Mouse (Mus musculus): ENCODE results near the gene Zcchc13. TPM values are rescaled to one million over a fixed set of nuclear protein-coding genes. Genes with fewer than 3 reads are reported as not detected.
A peak's percentile ranks its signal among the peaks of the same experiment; 100 is the strongest.

The Zcchc13 gene
- total RNA-seq, 1 experiment, result not detected

DNA sequence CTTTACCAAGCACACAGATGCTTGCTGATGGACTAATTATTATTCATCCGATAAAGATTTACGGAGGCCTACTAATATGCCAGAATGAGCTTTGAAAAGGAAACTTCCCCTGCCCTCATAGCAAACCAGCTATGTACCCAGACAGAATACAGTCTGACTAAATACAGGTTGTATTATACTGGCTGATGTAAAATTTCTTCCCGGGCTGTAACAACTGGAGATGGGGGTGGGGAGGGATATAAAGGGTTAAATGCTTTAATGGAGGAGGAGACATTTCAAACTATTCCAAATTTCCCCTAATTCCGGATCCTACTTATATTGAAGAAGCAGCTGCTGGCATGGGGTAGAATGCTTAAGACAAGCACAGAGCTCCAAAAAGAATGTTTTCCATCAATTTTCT is 14.9 kb upstream of the Zcchc13 start:
- no peak overlapping the region; the same call in 1 of the 2 replicates for H3K9ac ChIP-seq (ENCODE audit: insufficient read depth, low read depth, low read length, poor library complexity, severe bottlenecking)
- H3K27ac ChIP-seq (ENCODE audit: insufficient read depth, low read depth, low read length, poor library complexity, severe bottlenecking), result no peak overlapping the region
- TF ChIP-seq ZNF384 (IDR thresholded peaks at IDR 0.05; ENCODE audit: low read depth, low read length) (no peak), CHD2 (IDR thresholded peaks at IDR 0.05; ENCODE audit: low read depth, low read length) (no peak), ZC3H11A (IDR thresholded peaks at IDR 0.05; ENCODE audit: borderline replicate concordance, low read depth, low read length) (no peak), MAFK (IDR thresholded peaks at IDR 0.05; ENCODE audit: insufficient read depth, low read depth, low read length) (no peak), HCFC1 (IDR thresholded peaks at IDR 0.05; ENCODE audit: borderline replicate concordance, insufficient read depth, low read length) (no peak)
- in situ Hi-C loops (cut with MboI; ENCODE audit: low sequenced_read_pairs in 2 of 2, unreplicated experiment in 2 of 2), result no loop called here
- H3K36me3 ChIP-seq (ENCODE audit: control insufficient read depth, insufficient read depth, low read length, poor library complexity, severe bottlenecking), result peaks cover 7% of the 10 kb centered on the region
- no peak for DNase-seq (ENCODE audit: low read depth, low spot score)
- H3K4me3 ChIP-seq (ENCODE audit: insufficient read depth in 1 of 2, low read depth in 1 of 2, low read length in 2 of 2, poor library complexity in 1 of 2, severe bottlenecking in 1 of 2), result peak overlapping the region; percentile 6 to 64
- no peaks in the 10 kb centered on the region for H3K9me3 ChIP-seq (ENCODE audit: control insufficient read depth, insufficient read depth, low read depth, low read length)
- peaks cover 0 to 3% of the 10 kb centered on the region in 2 experiments; a peak in 1 of 4 replicates for H3K4me1 ChIP-seq (ENCODE audit: control insufficient read depth in 2 of 2, insufficient read depth in 2 of 2, low read length in 2 of 2, poor library complexity in 1 of 2)

- H3K4me3 ChIP-seq (ENCODE audit: insufficient read depth in 1 of 2, low read depth in 1 of 2, low read length in 2 of 2, poor library complexity in 1 of 2, severe bottlenecking in 1 of 2), result peak overlapping the region; percentile 64 to 94
- TF ChIP-seq ZNF384 (IDR thresholded peaks at IDR 0.05; ENCODE audit: low read depth, low read length) (no peak), HCFC1 (IDR thresholded peaks at IDR 0.05; ENCODE audit: borderline replicate concordance, insufficient read depth, low read length) (no peak), CHD2 (IDR thresholded peaks at IDR 0.05; ENCODE audit: low read depth, low read length) (no peak), ZC3H11A (IDR thresholded peaks at IDR 0.05; ENCODE audit: borderline replicate concordance, low read depth, low read length) (no peak), MAFK (IDR thresholded peaks at IDR 0.05; ENCODE audit: insufficient read depth, low read depth, low read length) (no peak)
- no peaks in the 10 kb centered on the region for H3K9me3 ChIP-seq (ENCODE audit: control insufficient read depth, insufficient read depth, low read depth, low read length)
- no peak for DNase-seq (ENCODE audit: low read depth, low spot score)
- peak overlapping the region; percentile 63 for H3K9ac ChIP-seq (ENCODE audit: insufficient read depth, low read depth, low read length, poor library complexity, severe bottlenecking)
- in situ Hi-C loops (cut with MboI; ENCODE audit: low sequenced_read_pairs in 2 of 2, unreplicated experiment in 2 of 2), result no loop called here
- H3K36me3 ChIP-seq (ENCODE audit: control insufficient read depth, insufficient read depth, low read length, poor library complexity, severe bottlenecking), result peaks cover 7% of the 10 kb centered on the region
- no peak overlapping the region; the same call in 1 of the 2 replicates for H3K27ac ChIP-seq (ENCODE audit: insufficient read depth, low read depth, low read length, poor library complexity, severe bottlenecking)
- peaks cover 0 to 3% of the 10 kb centered on the region in 2 experiments; a peak in 1 of 4 replicates for H3K4me1 ChIP-seq (ENCODE audit: control insufficient read depth in 2 of 2, insufficient read depth in 2 of 2, low read length in 2 of 2, poor library complexity in 1 of 2)
Measured at GRCm38 (mm10) chrX:103616162-103616535, 14.2 kb upstream of the Zcchc13 start.

DNA sequence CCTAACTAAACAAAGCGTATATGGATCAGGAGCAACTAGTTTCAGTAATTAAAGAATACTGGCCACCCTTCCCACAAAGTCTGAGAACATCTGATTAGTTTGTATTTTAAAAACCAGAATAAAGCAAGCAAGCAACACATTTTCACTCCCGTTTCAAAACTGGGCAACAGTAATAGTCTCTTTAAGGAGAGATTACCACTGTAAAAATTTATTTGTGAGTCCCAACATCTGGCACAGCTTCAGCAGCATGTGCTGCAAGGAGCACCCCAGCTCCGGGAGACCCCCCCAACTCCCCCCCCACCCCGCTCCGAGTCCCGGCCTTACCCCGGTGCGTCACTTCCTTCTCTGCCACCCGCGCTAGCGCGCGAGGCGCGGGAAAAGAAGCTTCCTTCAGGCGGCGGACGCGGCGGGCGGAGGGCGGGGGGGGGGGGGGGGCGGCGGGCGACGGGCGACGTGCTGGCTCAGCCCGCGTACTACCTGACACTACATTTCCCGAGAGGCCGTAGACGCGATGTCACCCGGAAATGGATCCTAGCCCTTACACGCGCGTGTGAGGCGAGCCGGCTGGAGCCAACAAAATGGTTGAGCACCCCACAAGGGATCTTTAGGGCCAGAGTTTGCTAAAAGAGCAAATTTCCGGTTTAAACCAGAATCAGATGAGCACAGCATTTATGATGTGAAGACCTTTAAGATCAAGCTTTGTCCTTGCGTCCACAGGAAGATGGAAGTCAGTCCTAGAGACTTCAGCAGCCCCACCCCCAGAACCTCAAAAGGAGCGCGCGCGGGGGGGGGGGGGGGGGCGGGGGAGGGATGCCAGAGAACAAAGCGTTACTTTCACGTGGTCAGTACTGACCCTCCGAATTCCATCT is 13.6 kb upstream of the Zcchc13 start:
- Histone ChIP-seq H3K9ac (ENCODE audit: insufficient read depth, low read depth, low read length, poor library complexity, severe bottlenecking) (peak overlapping the region; percentile 63; the same call in 1 of the 2 replicates), H3K4me1 (ENCODE audit: control insufficient read depth in 2 of 2, insufficient read depth in 2 of 2, low read length in 2 of 2, poor library complexity in 1 of 2) (peaks cover 0 to 3% of the 10 kb centered on the region in 2 experiments; a peak in 1 of 4 replicates), H3K27ac (ENCODE audit: insufficient read depth, low read depth, low read length, poor library complexity, severe bottlenecking) (peak overlapping the region; percentile 82), H3K9me3 (ENCODE audit: control insufficient read depth, insufficient read depth, low read depth, low read length) (no peaks in the 10 kb centered on the region), H3K36me3 (ENCODE audit: control insufficient read depth, insufficient read depth, low read length, poor library complexity, severe bottlenecking) (peaks cover 7% of the 10 kb centered on the region), H3K4me3 (ENCODE audit: insufficient read depth in 1 of 2, low read depth in 1 of 2, low read length in 2 of 2, poor library complexity in 1 of 2, severe bottlenecking in 1 of 2) (peak overlapping the region; percentile 64 to 94)
- TF ChIP-seq HCFC1 (IDR thresholded peaks at IDR 0.05; ENCODE audit: borderline replicate concordance, insufficient read depth, low read length) (peak; percentile 72; the same call in 1 of the 2 replicates), ZNF384 (IDR thresholded peaks at IDR 0.05; ENCODE audit: low read depth, low read length) (no peak), CHD2 (IDR thresholded peaks at IDR 0.05; ENCODE audit: low read depth, low read length) (no peak)
- in situ Hi-C loops (cut with MboI; ENCODE audit: low sequenced_read_pairs in 2 of 2, unreplicated experiment in 2 of 2), result no loop called here
- DNase-seq (ENCODE audit: low read depth, low spot score), result no peak

- in situ Hi-C loops (cut with MboI; ENCODE audit: low sequenced_read_pairs in 2 of 2, unreplicated experiment in 2 of 2), result no loop called here
- no peak for DNase-seq (ENCODE audit: low read depth, low spot score)
- H3K4me3 ChIP-seq (ENCODE audit: insufficient read depth in 1 of 2, low read depth in 1 of 2, low read length in 2 of 2, poor library complexity in 1 of 2, severe bottlenecking in 1 of 2), result peak overlapping the region in 1 of 2 experiments; percentile 91; a peak in 2 of 4 replicates
- peaks cover 7% of the 10 kb centered on the region for H3K36me3 ChIP-seq (ENCODE audit: control insufficient read depth, insufficient read depth, low read length, poor library complexity, severe bottlenecking)
- H3K9ac ChIP-seq (ENCODE audit: insufficient read depth, low read depth, low read length, poor library complexity, severe bottlenecking), result peak overlapping the region; percentile 2; the same call in 1 of the 2 replicates
- H3K27ac ChIP-seq (ENCODE audit: insufficient read depth, low read depth, low read length, poor library complexity, severe bottlenecking), result no peak overlapping the region; the same call in 1 of the 2 replicates
- TF ChIP-seq MAFK (IDR thresholded peaks at IDR 0.05; ENCODE audit: insufficient read depth, low read depth, low read length) (no peak), CHD2 (IDR thresholded peaks at IDR 0.05; ENCODE audit: low read depth, low read length) (no peak), ZNF384 (IDR thresholded peaks at IDR 0.05; ENCODE audit: low read depth, low read length) (no peak), ZC3H11A (IDR thresholded peaks at IDR 0.05; ENCODE audit: borderline replicate concordance, low read depth, low read length) (no peak), HCFC1 (IDR thresholded peaks at IDR 0.05; ENCODE audit: borderline replicate concordance, insufficient read depth, low read length) (no peak)
- H3K9me3 ChIP-seq (ENCODE audit: control insufficient read depth, insufficient read depth, low read depth, low read length), result no peaks in the 10 kb centered on the region
- H3K4me1 ChIP-seq (ENCODE audit: control insufficient read depth in 2 of 2, insufficient read depth in 2 of 2, low read length in 2 of 2, poor library complexity in 1 of 2), result peaks cover 0 to 3% of the 10 kb centered on the region in 2 experiments; a peak in 1 of 4 replicates
Measured at GRCm38 (mm10) chrX:103617405-103618095, 12.8 kb upstream of the Zcchc13 start.

Data from ES-E14 (cell line).